Mouse (Mus musculus): Measurements from ENCODE around the gene Sos1.
A peak's percentile ranks its signal among the peaks of the same experiment; 100 is the strongest.

Gene Sos1

GRCm38 (mm10) chr17:80480031-80480854, at the start of gene Sos1:
Gene Sos1 (minus strand): TSS chr17:80480453.
- DNase-seq (ENCODE audit: low spot score) = peak; percentile 94

GRCm38 (mm10) chr17:80523231-80523630, 43.0 kb upstream of the Sos1 start:
- DNase-seq (ENCODE audit: low spot score) = no peak

- DNase-seq (ENCODE audit: low spot score) = no peak
These were observed 41.9 kb upstream of the Sos1 start for GRCm38 (mm10) chr17:80522229-80522556.

- no peak for DNase-seq (ENCODE audit: low spot score)
These were observed 41.4 kb upstream of the Sos1 start for GRCm38 (mm10) chr17:80521521-80522228.

GRCm38 (mm10) chr17:80520537-80520936, 40.3 kb upstream of the Sos1 start:
- DNase-seq (ENCODE audit: low spot score) = no peak

GRCm38 (mm10) chr17:80518811-80519210, 38.6 kb upstream of the Sos1 start:
- DNase-seq (ENCODE audit: low spot score) = no peak

- DNase-seq (ENCODE audit: low spot score) = no peak
These were observed 37.0 kb upstream of the Sos1 start for GRCm38 (mm10) chr17:80517244-80517643.

- DNase-seq (ENCODE audit: low spot score) = no peak
These were observed 35.7 kb upstream of the Sos1 start for GRCm38 (mm10) chr17:80515956-80516355.

- DNase-seq (ENCODE audit: low spot score) = no peak
These were observed 35.3 kb upstream of the Sos1 start for GRCm38 (mm10) chr17:80515513-80515912.

- no peak for DNase-seq (ENCODE audit: low spot score)
These were observed 33.5 kb upstream of the Sos1 start for GRCm38 (mm10) chr17:80513766-80514165.

- DNase-seq (ENCODE audit: low spot score) = no peak
These were observed 30.2 kb upstream of the Sos1 start for GRCm38 (mm10) chr17:80510459-80510855.

GRCm38 (mm10) chr17:80509494-80510458, 29.5 kb upstream of the Sos1 start:
- DNase-seq (ENCODE audit: low spot score) = no peak

- DNase-seq (ENCODE audit: low spot score) = no peak
These were observed 25.5 kb upstream of the Sos1 start for GRCm38 (mm10) chr17:80505766-80506165.

GRCm38 (mm10) chr17:80505342-80505741, 25.1 kb upstream of the Sos1 start:
- DNase-seq (ENCODE audit: low spot score) = no peak

GRCm38 (mm10) chr17:80501805-80502172, 21.5 kb upstream of the Sos1 start:
- DNase-seq (ENCODE audit: low spot score) = no peak

- DNase-seq (ENCODE audit: low spot score) = no peak
These were observed 21.0 kb upstream of the Sos1 start for GRCm38 (mm10) chr17:80501037-80501804.

- DNase-seq (ENCODE audit: low spot score) = no peak
These were observed 19.8 kb upstream of the Sos1 start for GRCm38 (mm10) chr17:80500025-80500424.

GRCm38 (mm10) chr17:80498600-80499268, 18.5 kb upstream of the Sos1 start:
- no peak for DNase-seq (ENCODE audit: low spot score)

GRCm38 (mm10) chr17:80497183-80497601, 16.9 kb upstream of the Sos1 start:
- DNase-seq (ENCODE audit: low spot score) = no peak

- DNase-seq (ENCODE audit: low spot score) = no peak
These were observed 16.4 kb upstream of the Sos1 start for GRCm38 (mm10) chr17:80496607-80497170.

GRCm38 (mm10) chr17:80496185-80496584, 15.9 kb upstream of the Sos1 start:
- no peak for DNase-seq (ENCODE audit: low spot score)
